Mouse (Mus musculus): Measurements from ENCODE around the gene Stambpl1. TPM values are rescaled to one million over a fixed set of nuclear protein-coding genes. Genes with fewer than 3 reads are reported as not detected.

The Stambpl1 gene
- polyA plus RNA-seq (2014; fragmentation: Nextera tagmentation; extraction: Ambion mirVana): 6.7 and 7.2 TPM in 2 replicates

DNA sequence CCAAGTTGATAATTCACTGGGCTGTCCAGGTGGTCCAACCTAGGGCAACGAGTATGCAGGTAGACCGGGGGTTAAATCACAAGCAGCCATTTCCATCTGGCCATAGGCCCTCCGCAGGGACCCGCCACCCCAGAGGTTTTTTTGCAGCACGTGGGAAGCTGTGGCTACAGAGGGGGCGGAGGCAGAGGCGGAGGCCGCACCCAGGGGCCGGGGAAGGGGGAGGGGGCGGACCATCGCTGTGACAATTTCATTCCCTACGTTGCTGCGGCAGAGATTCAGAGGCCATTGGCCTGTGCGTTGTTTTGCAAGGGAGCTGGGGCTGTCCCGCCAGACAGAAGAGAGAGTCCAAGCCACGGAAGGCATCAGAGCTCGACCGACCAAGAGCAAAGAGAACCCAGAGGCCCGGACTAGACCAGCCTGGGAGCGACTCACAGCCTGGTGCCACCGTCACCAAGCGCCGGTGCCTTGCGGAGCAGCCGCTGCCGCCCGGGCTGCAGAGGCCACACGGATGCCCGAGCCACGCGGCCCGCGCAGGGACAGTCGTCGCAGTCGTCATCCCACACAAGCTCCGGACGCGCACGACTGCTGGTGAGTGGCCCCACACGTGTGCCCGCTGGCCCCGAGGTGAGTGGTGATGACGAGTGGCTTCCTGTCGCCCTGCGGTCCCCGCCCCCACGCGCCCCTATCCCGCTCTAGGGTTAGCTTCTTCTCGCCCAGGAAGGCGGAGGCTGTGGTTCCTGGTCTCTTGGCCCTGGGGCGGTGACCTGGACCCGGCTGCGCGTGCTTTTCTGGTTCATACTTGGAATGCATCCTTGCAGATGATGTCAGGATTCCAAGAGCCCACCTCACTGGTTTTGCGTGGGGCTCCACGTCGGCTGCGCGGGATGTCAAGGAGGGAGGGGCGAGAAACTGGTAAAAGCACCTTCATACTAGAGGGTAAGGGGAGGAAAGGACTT lies at the start of gene Stambpl1:
Stambpl1 (plus strand) TSS at position 222 of the 956 bp plus-strand sequence.
- ATAC-seq (replicated peaks; ENCODE audit: insufficient number of reproducible peaks, low FRiP score, low TSS enrichment, low read depth) (peak; percentile 80), DNase-seq (ENCODE audit: low spot score) (peak; percentile 68)
- Histone ChIP-seq H3K27ac (replicated peaks; ENCODE audit: low read depth, low read length) (no peak within 1 kb of the TSS), H3K27me3 (ENCODE audit: control insufficient read depth, insufficient read depth, low read length) (no peaks in the 10 kb centered on the region), H3K36me3 (replicated peaks; ENCODE audit: control insufficient read depth, insufficient read depth, low read depth, low read length) (no peaks in the 10 kb centered on the region), H3K4me2 (ENCODE audit: low read depth, low read length) (peak within 1 kb of the TSS; percentile 98), H3K9ac (replicated peaks; ENCODE audit: low read length) (peak within 1 kb of the TSS; percentile 63), H3K9me3 (replicated peaks; ENCODE audit: control insufficient read depth, low read length) (no peaks in the 10 kb centered on the region), H3K4me1 (ENCODE audit: control insufficient read depth, insufficient read depth, low read length) (no peaks in the 10 kb centered on the region), H3K4me3 (ENCODE audit: low read depth, low read length) (peak within 1 kb of the TSS; percentile 57)
- under 1% methylated on average over 62 of the region's 62 CpGs for WGBS

DNA sequence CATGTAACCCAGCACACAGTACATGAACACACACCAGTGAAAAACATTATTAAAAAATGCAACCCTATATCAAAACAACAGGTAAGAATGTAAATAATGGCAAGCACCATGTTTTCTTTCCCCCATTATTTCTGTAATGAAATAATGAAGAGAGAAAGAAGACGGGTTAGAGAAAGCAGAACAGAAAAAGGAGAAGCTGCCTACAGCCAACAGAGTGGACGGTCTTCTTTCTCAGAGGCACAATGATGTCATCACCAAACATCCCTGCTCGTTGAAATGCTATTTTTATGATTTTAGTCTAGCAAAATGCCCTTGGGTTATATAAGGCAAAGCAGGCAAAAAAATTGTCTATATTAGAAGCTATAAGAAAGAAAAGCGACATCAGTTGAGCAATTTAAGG lies 43.6 kb upstream of the Stambpl1 start:
- Histone ChIP-seq H3K4me2 (ENCODE audit: low read depth, low read length) (no peak overlapping the region), H3K27me3 (ENCODE audit: control insufficient read depth, insufficient read depth, low read length) (no peaks in the 10 kb centered on the region), H3K4me3 (ENCODE audit: low read depth, low read length) (no peak overlapping the region), H3K4me1 (ENCODE audit: control insufficient read depth, insufficient read depth, low read length) (no peaks in the 10 kb centered on the region), H3K9ac (replicated peaks; ENCODE audit: low read length) (no peak overlapping the region), H3K36me3 (replicated peaks; ENCODE audit: control insufficient read depth, insufficient read depth, low read depth, low read length) (no peaks in the 10 kb centered on the region), H3K9me3 (replicated peaks; ENCODE audit: control insufficient read depth, low read length) (no peaks in the 10 kb centered on the region), H3K27ac (replicated peaks; ENCODE audit: low read depth, low read length) (no peak overlapping the region)
- no peak for ATAC-seq (replicated peaks; ENCODE audit: insufficient number of reproducible peaks, low FRiP score, low TSS enrichment, low read depth)
- no peak for DNase-seq (ENCODE audit: low spot score)
- 82% methylated on average over 4 of the region's 4 CpGs for WGBS

DNA sequence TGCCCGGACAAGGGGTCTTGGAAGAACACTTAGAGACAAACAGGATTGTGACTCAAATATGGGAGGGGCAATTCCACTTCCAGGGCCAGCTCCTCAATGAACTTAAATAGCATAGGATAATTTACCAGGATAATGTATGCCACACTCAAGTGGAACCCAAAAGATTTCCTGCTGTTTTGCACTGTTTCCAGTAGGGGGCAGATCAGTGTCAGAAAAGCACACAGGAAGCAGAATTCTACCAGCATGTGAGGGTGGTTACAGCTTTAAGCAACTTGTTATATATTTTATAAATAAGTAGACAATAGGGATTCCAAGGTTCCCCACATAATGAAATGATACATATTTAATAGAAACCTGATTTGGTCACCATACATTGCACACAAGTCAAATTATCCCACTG lies 40.1 kb upstream of the Stambpl1 start:
- 68% methylated on average over 1 of the region's 1 CpGs for WGBS
- Histone ChIP-seq H3K4me3 (ENCODE audit: low read depth, low read length) (no peak overlapping the region), H3K36me3 (replicated peaks; ENCODE audit: control insufficient read depth, insufficient read depth, low read depth, low read length) (no peaks in the 10 kb centered on the region), H3K9me3 (replicated peaks; ENCODE audit: control insufficient read depth, low read length) (no peaks in the 10 kb centered on the region), H3K27ac (replicated peaks; ENCODE audit: low read depth, low read length) (no peak overlapping the region), H3K27me3 (ENCODE audit: control insufficient read depth, insufficient read depth, low read length) (no peaks in the 10 kb centered on the region), H3K4me1 (ENCODE audit: control insufficient read depth, insufficient read depth, low read length) (no peaks in the 10 kb centered on the region; the same call in 1 of the 2 replicates), H3K9ac (replicated peaks; ENCODE audit: low read length) (no peak overlapping the region), H3K4me2 (ENCODE audit: low read depth, low read length) (no peak overlapping the region)
- DNase-seq (ENCODE audit: low spot score) (peak; percentile 45), ATAC-seq (replicated peaks; ENCODE audit: insufficient number of reproducible peaks, low FRiP score, low TSS enrichment, low read depth) (no peak)

DNA sequence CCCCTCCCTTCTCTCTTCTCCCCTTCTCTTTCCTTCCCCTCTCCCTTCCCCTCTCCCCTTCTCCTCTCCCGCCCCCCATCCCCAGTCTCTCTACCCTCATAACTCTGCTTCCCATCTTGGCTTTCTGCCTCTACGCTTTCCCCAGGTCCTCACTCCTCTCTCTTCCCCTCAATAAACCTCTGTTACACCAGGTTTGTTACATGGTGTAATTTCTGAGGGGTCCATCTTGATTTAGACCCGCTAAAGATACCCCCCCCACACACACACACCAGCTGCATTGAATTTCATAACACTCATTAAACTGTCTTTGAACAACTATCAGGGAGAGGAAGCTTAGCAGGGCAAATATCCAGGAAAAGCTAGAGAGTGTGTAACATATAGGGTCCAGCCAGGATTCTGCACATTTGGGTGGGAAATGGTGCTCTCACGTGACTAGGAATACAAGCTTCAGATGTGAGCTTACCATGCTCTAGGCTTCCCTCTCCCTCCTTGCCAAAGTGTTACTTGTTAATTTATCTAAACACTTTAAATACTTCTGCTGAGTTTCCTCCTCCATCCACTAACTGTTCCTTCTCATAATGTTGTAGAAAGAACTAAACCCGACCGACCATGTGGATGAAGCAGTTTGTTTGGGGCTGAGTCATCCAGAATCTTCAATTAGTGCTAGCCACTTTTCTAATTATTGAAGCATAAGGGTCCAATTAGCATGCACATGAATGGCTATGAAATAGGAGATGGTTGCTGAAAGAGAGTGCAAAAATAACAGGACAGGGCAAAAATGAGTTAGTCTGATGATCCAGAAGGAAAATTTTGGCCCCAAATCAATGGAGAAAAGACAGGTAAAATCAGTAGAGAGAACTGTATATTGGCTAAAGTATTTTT lies 38.5 kb upstream of the Stambpl1 start:
- no peak overlapping the region for H3K4me3 ChIP-seq (ENCODE audit: low read depth, low read length)
- peak; percentile 33 for DNase-seq (ENCODE audit: low spot score)
- 58% methylated on average over 6 of the region's 6 CpGs for WGBS
- no peak overlapping the region for H3K9ac ChIP-seq (replicated peaks; ENCODE audit: low read length)
- no peak overlapping the region for H3K27ac ChIP-seq (replicated peaks; ENCODE audit: low read depth, low read length)
- H3K4me2 ChIP-seq (ENCODE audit: low read depth, low read length): no peak overlapping the region
- no peak for ATAC-seq (replicated peaks; ENCODE audit: insufficient number of reproducible peaks, low FRiP score, low TSS enrichment, low read depth)
- no peaks in the 10 kb centered on the region for H3K36me3 ChIP-seq (replicated peaks; ENCODE audit: control insufficient read depth, insufficient read depth, low read depth, low read length)
- H3K4me1 ChIP-seq (ENCODE audit: control insufficient read depth, insufficient read depth, low read length): no peaks in the 10 kb centered on the region; the same call in 1 of the 2 replicates
- H3K9me3 ChIP-seq (replicated peaks; ENCODE audit: control insufficient read depth, low read length): no peaks in the 10 kb centered on the region
- H3K27me3 ChIP-seq (ENCODE audit: control insufficient read depth, insufficient read depth, low read length): no peaks in the 10 kb centered on the region

DNA sequence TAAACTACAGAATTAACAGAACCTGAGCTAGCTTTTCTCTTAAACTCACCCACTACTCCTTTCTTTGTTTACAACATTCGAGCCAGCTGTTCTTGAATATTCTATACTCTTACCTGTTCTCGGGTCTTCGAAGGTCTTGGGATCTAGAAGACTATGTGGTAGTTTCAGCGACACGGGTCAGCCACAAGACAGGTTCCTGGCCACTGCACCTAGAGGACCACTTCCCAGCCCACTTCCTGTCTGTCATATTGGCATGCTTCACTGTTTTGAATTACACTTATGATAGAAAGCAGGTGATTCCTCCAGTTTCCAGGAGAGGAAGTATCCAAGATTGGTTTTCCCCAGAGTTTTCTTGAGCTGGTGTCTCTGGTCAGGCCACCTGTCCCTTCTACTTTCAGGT lies 29.3 kb upstream of the Stambpl1 start:
- DNase-seq (ENCODE audit: low spot score) (no peak), ATAC-seq (replicated peaks; ENCODE audit: insufficient number of reproducible peaks, low FRiP score, low TSS enrichment, low read depth) (no peak)
- Histone ChIP-seq H3K27ac (replicated peaks; ENCODE audit: low read depth, low read length) (no peak overlapping the region), H3K4me3 (ENCODE audit: low read depth, low read length) (no peak overlapping the region), H3K36me3 (replicated peaks; ENCODE audit: control insufficient read depth, insufficient read depth, low read depth, low read length) (no peaks in the 10 kb centered on the region), H3K9me3 (replicated peaks; ENCODE audit: control insufficient read depth, low read length) (no peaks in the 10 kb centered on the region), H3K27me3 (ENCODE audit: control insufficient read depth, insufficient read depth, low read length) (no peaks in the 10 kb centered on the region), H3K9ac (replicated peaks; ENCODE audit: low read length) (no peak overlapping the region), H3K4me1 (ENCODE audit: control insufficient read depth, insufficient read depth, low read length) (no peaks in the 10 kb centered on the region), H3K4me2 (ENCODE audit: low read depth, low read length) (no peak overlapping the region)
- WGBS: 81% methylated on average over 5 of the region's 5 CpGs

DNA sequence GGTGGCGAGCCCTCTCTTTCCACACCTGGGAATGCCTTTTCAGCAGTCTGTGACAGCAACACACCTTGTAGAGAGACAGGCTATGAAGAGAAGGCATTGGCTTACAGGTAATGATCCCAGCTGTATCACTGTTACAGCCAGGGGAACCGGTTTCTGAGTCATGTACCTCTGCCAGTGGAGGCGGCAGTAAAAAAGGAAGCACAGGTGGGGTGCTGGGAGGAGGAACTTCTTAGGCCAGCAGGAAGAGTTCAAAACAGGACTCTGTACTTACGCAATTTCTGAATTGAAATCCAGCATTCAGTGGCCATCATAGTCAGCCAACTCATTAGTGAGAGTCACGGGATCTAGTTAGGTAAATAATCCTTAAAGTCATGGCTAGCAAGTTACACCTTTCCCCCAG lies 26.1 kb upstream of the Stambpl1 start, which contains the start of gene Ankrd22:
Ankrd22 (minus strand) TSS at position 163 of the 400 bp plus-strand sequence.
- Histone ChIP-seq H3K36me3 (replicated peaks; ENCODE audit: control insufficient read depth, insufficient read depth, low read depth, low read length) (no peaks in the 10 kb centered on the region), H3K27ac (replicated peaks; ENCODE audit: low read depth, low read length) (no peak within 1 kb of the TSS), H3K4me2 (ENCODE audit: low read depth, low read length) (no peak within 1 kb of the TSS), H3K9me3 (replicated peaks; ENCODE audit: control insufficient read depth, low read length) (no peaks in the 10 kb centered on the region), H3K4me1 (ENCODE audit: control insufficient read depth, insufficient read depth, low read length) (no peaks in the 10 kb centered on the region), H3K27me3 (ENCODE audit: control insufficient read depth, insufficient read depth, low read length) (no peaks in the 10 kb centered on the region), H3K9ac (replicated peaks; ENCODE audit: low read length) (no peak within 1 kb of the TSS), H3K4me3 (ENCODE audit: low read depth, low read length) (no peak within 1 kb of the TSS)
- 65% methylated on average over 5 of the region's 5 CpGs for WGBS
- 0 out of 2 replicates have a peak, but pooled peaks have one; percentile 34 for ATAC-seq (replicated peaks; ENCODE audit: insufficient number of reproducible peaks, low FRiP score, low TSS enrichment, low read depth)
- peak; percentile 28 for DNase-seq (ENCODE audit: low spot score)

DNA sequence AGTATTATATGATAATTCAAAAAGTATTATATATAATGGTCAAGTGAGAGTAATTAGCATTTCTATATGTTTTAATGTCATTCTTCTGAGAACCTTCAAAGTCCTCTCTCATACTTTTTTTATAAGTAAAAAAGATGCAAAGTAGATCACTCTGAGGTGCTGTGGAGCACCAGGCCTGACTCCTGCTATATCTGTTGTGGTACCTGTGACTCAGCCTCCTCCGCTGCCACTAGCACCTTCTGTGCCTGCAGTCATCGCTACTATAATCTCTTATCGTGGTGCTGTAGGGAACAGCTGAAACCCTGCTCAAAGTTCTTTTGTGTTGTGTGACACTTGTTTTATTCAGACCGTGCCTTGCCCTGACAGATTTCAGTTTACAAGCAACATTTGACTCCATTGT lies 25.6 kb upstream of the Stambpl1 start:
- no peaks in the 10 kb centered on the region for H3K27me3 ChIP-seq (ENCODE audit: control insufficient read depth, insufficient read depth, low read length)
- no peaks in the 10 kb centered on the region for H3K9me3 ChIP-seq (replicated peaks; ENCODE audit: control insufficient read depth, low read length)
- no peak overlapping the region for H3K4me2 ChIP-seq (ENCODE audit: low read depth, low read length)
- DNase-seq (ENCODE audit: low spot score) (no peak), ATAC-seq (replicated peaks; ENCODE audit: insufficient number of reproducible peaks, low FRiP score, low TSS enrichment, low read depth) (no peak)
- no peaks in the 10 kb centered on the region for H3K4me1 ChIP-seq (ENCODE audit: control insufficient read depth, insufficient read depth, low read length)
- H3K4me3 ChIP-seq (ENCODE audit: low read depth, low read length): no peak overlapping the region
- no peak overlapping the region for H3K27ac ChIP-seq (replicated peaks; ENCODE audit: low read depth, low read length)
- no peaks in the 10 kb centered on the region for H3K36me3 ChIP-seq (replicated peaks; ENCODE audit: control insufficient read depth, insufficient read depth, low read depth, low read length)
- no peak overlapping the region for H3K9ac ChIP-seq (replicated peaks; ENCODE audit: low read length)
- 86% methylated on average over 4 of the region's 4 CpGs for WGBS

Data from embryonic facial prominence, embryonic 11.5 days (tissue).